Mouse (Mus musculus) cortical plate, adult 2 months (tissue): Measurements from ENCODE around the gene Uqcr10.

Experiments used
- CTCF ChIP-seq: fragments of 200-500 bp; IDR thresholded peaks from 2 replicates; pipeline ENCODE4 v1.5.1; 2011; ENCODE audit warnings: mild to moderate bottlenecking, control low read depth, low read length; ENCODE audit not compliant: insufficient read depth; ENCODE audit errors: extremely low read depth
- POLR2A ChIP-seq: fragments of 200-500 bp; IDR thresholded peaks from 2 replicates; pipeline ENCODE4 v1.6.1; 2011; ENCODE audit warnings: mild to moderate bottlenecking, low read length, control low read depth; ENCODE audit not compliant: insufficient read depth; ENCODE audit errors: extremely low read depth

DNA sequence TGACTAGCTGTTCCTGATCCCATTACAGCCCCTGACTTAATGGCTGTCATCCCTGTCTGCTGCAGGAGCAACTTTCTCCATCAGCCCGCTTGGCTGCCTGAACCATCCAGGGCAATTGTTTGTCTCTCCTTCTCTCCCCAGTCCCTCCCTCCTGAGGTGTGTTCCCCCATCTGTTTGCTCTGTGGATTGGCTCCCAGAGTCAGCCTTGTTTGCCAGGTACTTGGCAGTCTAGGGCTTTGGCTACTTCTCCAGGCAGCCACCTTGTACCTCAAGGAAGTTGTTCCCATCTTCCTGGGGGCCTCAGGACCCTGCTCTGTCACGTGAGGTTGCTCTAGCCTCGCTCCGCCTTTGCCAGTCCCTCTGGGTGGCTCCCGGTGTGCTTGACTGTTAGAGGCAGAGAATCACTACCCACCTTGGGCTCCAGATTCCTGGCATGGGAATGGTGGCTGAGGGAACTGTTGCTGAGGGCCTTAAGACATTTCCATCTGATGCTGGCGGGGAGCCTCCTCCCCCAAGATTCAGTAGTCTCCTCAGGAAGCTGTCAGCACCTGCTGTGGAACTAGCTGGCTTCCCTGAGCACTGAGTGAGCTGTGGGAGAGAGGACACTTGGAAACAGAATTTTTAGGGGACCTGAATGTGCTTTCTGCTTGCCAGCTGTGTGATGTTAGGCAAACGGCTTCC is 16.9 kb upstream of the Uqcr10 start:
- TF ChIP-seq POLR2A (no peak), CTCF (no peak)
